Mouse (Mus musculus): ENCODE measurements around the gene Ascc3.

Gene Ascc3

DNA sequence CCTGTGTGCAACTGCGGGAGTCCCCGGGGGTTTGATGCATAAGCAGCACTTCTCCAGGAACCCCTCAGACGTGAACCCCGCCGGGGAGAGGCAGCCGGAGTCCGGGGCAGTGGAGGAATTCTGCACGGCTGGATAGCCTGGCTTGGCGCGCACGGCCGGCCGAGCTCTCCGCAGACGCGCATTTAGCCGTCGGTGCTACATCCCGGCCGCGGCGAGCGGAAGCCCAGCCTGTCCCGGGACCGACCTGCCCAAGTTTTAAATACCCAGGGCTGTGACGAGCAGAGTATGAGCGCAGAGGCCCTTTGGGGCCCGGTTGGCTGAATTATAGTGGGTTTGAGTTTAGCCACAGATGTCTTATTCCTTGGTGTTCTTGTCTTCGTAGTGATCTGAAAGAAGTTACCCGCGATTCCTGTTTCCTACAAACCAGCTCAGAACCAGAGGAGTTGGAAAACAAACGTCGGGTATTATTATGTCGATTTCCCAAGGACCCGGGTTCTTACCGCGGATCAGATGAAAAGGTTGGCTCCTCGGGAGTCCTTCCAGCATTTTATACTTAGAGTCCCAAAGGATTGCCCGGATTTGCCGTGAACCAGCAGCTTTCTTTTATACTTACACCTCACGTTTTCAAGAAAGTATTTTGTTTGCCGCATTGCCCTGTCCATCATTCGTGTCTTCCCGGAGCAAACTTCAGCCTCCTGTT is 302.8 kb downstream of the Ascc3 start:
- no peak for DNase-seq (ENCODE audit: low spot score)

DNA sequence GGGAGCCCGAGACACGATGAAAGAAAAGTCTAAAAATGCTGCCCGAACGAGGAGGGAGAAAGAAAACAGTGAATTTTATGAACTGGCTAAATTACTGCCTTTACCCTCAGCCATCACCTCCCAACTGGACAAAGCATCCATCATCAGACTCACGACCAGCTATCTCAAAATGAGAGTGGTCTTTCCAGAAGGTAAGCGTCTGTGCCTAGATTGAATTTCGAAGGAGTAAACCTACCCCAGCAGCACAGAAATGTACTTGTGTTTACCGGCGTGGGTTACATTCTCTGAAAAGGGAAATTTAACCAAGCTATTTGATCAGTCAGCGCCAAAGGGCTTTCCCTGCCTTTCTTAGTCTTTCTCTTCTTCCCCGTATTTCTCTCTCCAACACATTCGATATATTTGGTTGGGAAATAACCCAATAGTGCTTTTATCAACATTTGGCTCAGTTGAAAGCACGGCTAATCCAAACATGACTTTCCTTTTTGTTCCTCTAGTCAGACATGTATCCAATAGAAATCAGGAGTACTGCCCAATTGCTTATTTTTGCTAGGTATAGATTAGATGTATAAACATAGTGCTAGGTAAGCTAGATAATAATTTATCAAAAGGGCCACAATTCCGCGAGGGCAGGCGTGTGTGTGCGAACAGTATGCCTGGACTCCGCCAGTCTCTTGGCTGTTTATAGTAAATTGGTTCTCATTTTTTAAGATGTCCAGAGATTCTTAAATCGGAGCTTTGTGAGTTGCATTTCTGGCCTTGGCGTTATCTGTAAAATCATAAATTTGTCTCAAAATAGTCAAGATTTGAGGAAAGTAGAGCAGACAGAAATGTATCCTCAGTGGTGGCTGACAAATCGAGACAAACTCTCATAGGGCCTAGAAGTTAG is 303.7 kb downstream of the Ascc3 start:
- DNase-seq (ENCODE audit: low spot score), result no peak

DNA sequence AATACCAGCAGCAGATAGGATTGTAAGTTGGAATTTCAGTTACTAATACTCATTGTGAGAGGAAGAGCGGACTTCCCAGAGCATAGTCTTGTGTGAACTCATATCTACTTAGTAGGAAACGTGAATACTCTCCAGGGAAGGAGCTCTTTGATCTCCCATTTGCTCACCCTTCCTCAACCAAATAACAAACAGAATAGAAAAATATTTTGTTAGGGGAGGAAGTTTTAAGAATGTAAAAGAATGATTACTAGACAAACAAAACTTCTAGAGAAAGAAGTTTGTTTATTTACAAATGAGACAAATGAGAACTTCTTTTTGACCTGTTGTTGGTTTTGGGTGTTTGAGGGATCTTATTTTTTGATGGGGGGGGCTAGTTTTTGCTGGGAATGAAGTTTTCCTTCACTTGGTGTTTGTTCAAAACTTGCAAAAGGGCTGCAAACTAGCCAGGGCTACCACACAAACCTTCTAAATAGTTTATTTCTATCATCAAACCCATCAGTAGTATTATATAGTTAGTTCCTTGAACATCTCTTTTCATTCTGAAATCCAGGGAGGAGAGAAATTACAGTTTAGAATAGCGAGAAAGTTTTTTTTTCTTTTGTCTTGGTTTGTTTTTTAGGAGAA is 304.4 kb downstream of the Ascc3 start:
- DNase-seq (ENCODE audit: low spot score), result no peak

DNA sequence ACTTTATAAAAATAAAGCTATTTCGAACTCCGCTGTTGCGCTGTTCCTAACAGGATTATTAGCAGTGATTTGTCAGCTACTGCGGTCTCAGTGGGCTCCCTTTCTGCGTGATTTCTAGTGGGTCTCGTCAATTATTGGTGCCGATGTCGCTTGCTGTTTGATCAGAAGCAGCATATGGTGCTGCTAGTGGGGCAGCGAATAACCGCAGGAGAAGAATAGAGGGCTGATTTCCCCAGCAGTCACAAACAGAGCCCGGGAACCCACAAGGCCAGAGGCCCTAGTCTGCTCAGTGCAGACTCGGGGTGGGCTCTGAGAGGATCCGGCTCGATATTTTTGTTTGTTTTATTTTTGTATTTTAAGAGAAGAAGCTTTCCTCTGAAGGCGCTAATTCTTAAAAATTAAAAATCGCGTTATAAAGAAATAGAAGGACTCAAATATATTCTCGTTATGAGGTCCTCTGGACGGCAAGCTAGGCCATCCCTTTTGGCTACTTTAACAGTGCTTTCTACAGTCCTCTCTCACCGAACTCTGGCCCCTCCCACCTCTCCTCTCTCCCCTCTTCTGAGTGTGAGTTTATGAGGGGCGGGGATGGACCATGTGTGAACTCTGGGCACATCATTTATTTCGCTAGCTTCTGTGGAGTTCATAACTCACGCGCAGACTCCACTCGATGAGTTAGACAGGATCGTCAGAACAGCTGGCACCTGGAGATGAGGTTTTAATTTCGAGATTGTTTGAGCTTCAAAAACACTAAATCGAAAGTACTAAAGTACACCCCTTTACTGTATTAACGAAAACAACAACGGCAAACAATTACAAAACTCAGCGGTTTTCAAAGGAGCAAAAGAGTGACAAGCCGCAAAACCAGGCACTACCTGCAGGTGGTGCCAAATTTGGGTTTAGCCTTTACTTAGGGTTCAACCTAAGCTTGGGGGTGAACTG is 305.3 kb downstream of the Ascc3 start:
- DNase-seq (ENCODE audit: low spot score), result no peak

DNA sequence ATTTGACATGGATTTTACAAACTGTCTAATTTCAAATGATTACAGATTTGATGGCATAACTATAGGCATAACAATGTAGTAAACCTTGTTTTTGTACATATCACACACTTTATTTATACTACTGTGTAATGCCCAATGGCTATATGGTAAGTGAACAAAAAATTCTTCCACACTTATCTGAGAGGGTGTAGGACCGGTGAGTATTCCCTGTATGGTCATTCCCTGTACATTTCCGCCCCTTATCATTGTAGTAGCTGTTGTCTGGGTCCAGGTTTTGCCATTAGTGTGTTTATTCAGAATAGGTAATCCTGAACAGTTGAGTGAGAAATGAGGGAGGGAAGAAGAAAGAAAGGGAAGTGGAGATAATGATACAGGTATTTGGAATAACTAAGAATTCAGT is 306.2 kb downstream of the Ascc3 start:
- DNase-seq (ENCODE audit: low spot score), result no peak

DNA sequence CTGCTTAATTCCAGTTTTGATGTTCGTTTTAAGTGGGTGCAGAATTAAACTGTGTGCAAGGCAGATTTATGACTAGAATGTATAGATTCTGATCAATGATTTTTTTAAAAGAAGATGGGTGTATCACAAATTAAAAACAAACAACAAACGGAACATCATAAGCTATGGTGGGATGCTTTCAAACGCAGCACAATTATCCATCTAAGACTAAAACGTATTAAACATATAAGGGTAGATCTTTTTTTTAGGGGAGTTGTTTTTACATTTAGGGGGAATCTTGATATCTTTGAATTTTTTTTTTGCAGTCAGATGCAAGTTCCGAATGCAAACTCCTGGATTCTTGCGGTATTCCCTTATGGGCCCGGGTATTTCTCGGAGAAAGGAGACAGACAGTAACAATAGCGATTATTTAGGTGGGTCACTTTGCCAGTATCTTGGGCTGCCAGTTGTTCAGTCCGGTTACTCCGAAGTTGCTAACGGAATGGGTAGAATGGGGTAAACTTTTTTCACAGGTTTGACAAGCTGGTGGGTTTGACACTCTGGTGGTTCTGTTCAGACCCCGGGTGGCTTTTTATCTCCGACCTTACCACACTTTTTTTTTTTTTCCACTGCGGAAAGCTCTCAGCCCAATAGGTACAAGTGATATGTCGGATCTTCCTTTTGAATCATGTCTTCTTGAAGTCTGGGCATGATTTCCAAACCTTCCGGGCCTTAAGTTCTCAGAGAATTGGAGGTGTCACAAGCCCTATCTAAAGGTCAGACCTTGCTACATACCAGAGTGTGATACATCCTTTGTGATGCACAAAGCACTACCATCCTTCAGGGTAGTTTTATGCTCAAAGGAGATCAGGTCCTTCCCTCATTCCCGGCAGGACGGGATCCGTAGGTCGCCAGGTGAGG is 307.6 kb downstream of the Ascc3 start:
- no peak for DNase-seq (ENCODE audit: low spot score)
